Mouse (Mus musculus): ENCODE results near the gene Gm21149.
"Not testable (repeated sequence)": the region's sequence is repeated elsewhere in the genome, so short reads cannot be mapped to it uniquely, and the experiment has no call there.

- TF ChIP-seq CTCF (IDR thresholded peaks at IDR 0.05; ENCODE audit: low read depth, low read length); GATA2 (IDR thresholded peaks at IDR 0.05; ENCODE audit: borderline replicate concordance, low read depth, low read length); POLR2AphosphoS5 (IDR thresholded peaks at IDR 0.05; ENCODE audit: insufficient replicate concordance, low read depth, low read length): not testable (repeated sequence)
Measured at GRCm38 (mm10) chr5:15470141-15470540, 6.2 kb downstream of the Gm21149 start.
